Mouse (Mus musculus): ENCODE measurements around the gene Gm9936. TPM values are rescaled to one million over a fixed set of nuclear protein-coding genes. Genes with fewer than 3 reads are reported as not detected.
"Not testable (repeated sequence)": the region's sequence is repeated elsewhere in the genome, so short reads cannot be mapped to it uniquely, and the experiment has no call there.

Gm9936 gene
- total and polyA plus RNA-seq, 3 experiments, result 0.22 TPM; not detected in 2

DNA sequence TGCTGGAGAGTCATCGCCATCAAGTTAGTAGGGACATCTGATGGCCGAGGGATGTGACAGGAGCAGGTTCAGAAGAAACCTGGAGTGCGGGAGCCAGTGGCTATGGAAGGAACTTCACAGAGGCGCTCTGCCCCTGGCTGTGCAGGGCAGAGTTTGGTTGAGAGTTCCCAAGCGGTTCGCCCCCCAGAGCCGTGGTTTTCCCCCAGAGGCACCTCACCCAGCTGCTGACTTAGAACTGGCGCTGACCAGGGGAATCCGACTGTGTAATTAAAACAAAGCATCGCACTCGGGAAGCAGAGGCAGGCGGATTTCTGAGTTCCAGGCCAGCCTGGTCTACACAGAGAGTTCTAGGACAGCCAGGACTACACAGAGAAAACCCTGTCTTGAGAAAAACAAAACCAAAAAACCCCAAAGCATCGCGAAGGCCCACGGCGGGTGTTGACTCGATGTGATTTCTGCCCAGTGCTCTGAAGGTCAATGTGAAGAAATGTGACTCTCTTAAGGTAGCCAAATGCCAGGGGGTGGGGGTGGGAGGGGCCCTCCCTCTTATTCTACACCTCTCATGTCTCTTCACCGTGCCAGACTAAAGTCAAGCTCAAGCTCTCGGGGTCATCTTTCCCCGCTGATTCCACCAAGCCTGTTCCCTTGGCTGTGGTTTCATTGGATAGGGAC, 6.8 kb downstream of the Gm9936 start:
- Histone ChIP-seq H3K36me3 (replicated peaks) (no peaks in the 10 kb centered on the region), H3K9me3 (replicated peaks) (no peaks in the 10 kb centered on the region), H3K4me1 (ENCODE audit: insufficient read depth, low read depth, low read length) (peaks cover 7% of the 10 kb centered on the region), H3K4me3 (ENCODE audit: low read depth, low read length) (no peak overlapping the region), H3K27me3 (ENCODE audit: insufficient read depth, low read length) (peaks cover 51% of the 10 kb centered on the region)
- TF ChIP-seq CTCF (IDR thresholded peaks at IDR 0.05; ENCODE audit: low read depth, low read length) (no peak), TAL1 (conservative IDR thresholded peaks at IDR 0.05; ENCODE audit: low read depth, low read length) (no peak), POLR2AphosphoS5 (IDR thresholded peaks at IDR 0.05; ENCODE audit: insufficient replicate concordance, low read depth, low read length) (no peak), GATA1 (IDR thresholded peaks at IDR 0.05; ENCODE audit: borderline replicate concordance, low read length) (no peak), GATA2 (IDR thresholded peaks at IDR 0.05; ENCODE audit: borderline replicate concordance, low read depth, low read length) (no peak)
- ATAC-seq (ENCODE audit: extremely low read depth, insufficient number of reproducible peaks, low FRiP score, poor library complexity, severe bottlenecking) (no peak), DNase-seq (ENCODE audit: low spot score) (no peak)

DNA sequence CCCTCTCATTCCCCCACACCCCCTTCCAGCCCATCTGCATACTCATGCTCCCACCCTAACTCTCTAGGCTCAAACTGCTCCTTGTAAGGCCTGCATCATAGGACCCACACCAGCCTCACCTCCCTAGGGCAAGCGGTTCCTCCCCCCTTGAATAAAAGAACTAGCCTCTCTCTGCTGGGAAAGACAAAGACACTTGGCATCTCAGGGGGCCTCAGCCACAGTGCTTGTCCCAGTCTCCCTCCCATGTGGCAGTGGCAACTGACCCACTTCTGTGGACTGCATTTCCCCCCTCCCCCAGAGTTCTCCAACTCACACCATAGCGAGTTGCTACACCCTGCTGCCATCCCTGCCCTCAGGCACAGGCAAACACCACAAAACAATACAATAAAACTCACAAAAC, 14.1 kb downstream of the Gm9936 start:
- H3K9me3 ChIP-seq (replicated peaks); H3K4me3 ChIP-seq (ENCODE audit: low read depth, low read length); H3K36me3 ChIP-seq (replicated peaks); ATAC-seq (ENCODE audit: extremely low read depth, insufficient number of reproducible peaks, low FRiP score, poor library complexity, severe bottlenecking); H3K4me1 ChIP-seq (ENCODE audit: insufficient read depth, low read depth, low read length); DNase-seq (ENCODE audit: low spot score): not testable (repeated sequence)
- H3K27me3 ChIP-seq (ENCODE audit: insufficient read depth, low read length), result peaks cover 58% of the 10 kb centered on the region

DNA sequence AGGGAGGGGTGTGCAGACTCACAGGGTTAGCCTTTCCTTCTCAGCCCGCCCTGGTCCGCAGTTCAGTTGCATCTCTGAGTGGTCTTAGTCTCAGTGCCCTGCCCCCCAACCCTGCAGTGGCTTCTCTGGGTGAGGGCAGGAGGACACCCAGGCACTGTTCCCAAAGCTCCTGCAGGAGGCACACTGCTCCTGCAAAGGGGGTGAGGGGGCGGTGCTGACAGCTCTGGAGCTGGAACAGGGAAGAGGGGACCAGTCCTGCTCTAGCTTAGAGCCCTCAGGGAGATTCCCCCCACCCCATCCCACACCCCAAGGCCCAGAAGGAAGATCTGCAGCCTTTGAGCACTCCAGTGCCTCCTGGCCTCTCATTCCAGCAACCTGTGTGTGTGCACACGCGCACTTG, 15.8 kb downstream of the Gm9936 start:
- no peak for TF ChIP-seq CTCF (IDR thresholded peaks at IDR 0.05; ENCODE audit: low read depth, low read length)
- TF ChIP-seq POLR2AphosphoS5 (IDR thresholded peaks at IDR 0.05; ENCODE audit: insufficient replicate concordance, low read depth, low read length), result no peak
- TF ChIP-seq GATA2 (IDR thresholded peaks at IDR 0.05; ENCODE audit: borderline replicate concordance, low read depth, low read length), result no peak
- TF ChIP-seq TAL1 (conservative IDR thresholded peaks at IDR 0.05; ENCODE audit: low read depth, low read length), result no peak
- TF ChIP-seq GATA1 (IDR thresholded peaks at IDR 0.05; ENCODE audit: borderline replicate concordance, low read length), result no peak
- Histone ChIP-seq H3K36me3 (replicated peaks) (no peaks in the 10 kb centered on the region), H3K4me1 (ENCODE audit: insufficient read depth, low read depth, low read length) (peaks cover 2% of the 10 kb centered on the region; the same call in 1 of the 2 replicates), H3K27me3 (ENCODE audit: insufficient read depth, low read length) (peaks cover 56% of the 10 kb centered on the region), H3K9me3 (replicated peaks) (no peaks in the 10 kb centered on the region), H3K4me3 (ENCODE audit: low read depth, low read length) (no peak overlapping the region)
- DNase-seq (ENCODE audit: low spot score) (no peak), ATAC-seq (ENCODE audit: extremely low read depth, insufficient number of reproducible peaks, low FRiP score, poor library complexity, severe bottlenecking) (no peak)

DNA sequence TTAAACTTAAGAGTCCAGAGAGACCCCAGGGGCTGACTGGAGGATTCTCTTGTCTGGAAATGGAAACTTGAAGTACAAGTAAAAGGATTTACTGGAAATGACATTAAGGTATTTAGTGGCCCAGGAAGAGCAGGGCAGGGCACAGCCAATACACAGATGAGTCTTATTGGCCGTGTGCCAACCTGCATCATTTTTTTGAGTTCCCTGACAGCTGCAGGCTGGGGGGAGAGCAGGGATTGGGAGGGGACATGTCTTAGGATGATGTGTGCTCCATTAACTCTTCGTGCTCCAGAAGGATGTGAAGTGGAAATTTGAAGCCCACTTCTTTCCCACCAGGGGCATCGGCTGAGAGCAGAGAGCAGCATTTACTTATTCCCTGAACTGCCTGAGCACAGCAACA, 16.3 kb downstream of the Gm9936 start:
- ATAC-seq (ENCODE audit: extremely low read depth, insufficient number of reproducible peaks, low FRiP score, poor library complexity, severe bottlenecking); H3K4me1 ChIP-seq (ENCODE audit: insufficient read depth, low read depth, low read length); DNase-seq (ENCODE audit: low spot score); H3K4me3 ChIP-seq (ENCODE audit: low read depth, low read length); H3K36me3 ChIP-seq (replicated peaks); H3K9me3 ChIP-seq (replicated peaks): not testable (repeated sequence)
- H3K27me3 ChIP-seq (ENCODE audit: insufficient read depth, low read length), result peaks cover 51% of the 10 kb centered on the region

DNA sequence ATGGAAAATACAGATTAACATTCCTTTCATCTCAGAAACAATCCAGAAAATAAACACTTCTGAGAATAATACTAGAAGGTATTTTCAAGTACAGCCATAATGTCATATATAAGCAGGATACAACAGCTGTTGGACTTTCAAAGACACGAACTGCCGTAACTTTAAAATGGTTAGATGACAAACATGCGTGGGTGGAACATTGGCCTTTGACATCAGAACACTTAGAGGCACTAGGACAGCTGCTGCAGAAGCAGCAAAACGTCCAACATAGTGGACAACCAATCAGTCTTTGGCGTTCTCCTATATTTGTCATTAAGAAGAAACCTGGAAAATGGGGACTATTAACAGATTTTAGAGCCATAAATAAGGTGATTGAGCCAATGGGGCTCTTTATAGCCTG, 18.0 kb downstream of the Gm9936 start:
- DNase-seq (ENCODE audit: low spot score); ATAC-seq (ENCODE audit: extremely low read depth, insufficient number of reproducible peaks, low FRiP score, poor library complexity, severe bottlenecking); H3K4me3 ChIP-seq (ENCODE audit: low read depth, low read length); H3K36me3 ChIP-seq (replicated peaks); H3K9me3 ChIP-seq (replicated peaks); H3K4me1 ChIP-seq (ENCODE audit: insufficient read depth, low read depth, low read length): not testable (repeated sequence)
- H3K27me3 ChIP-seq (ENCODE audit: insufficient read depth, low read length), result peaks cover 43% of the 10 kb centered on the region

DNA sequence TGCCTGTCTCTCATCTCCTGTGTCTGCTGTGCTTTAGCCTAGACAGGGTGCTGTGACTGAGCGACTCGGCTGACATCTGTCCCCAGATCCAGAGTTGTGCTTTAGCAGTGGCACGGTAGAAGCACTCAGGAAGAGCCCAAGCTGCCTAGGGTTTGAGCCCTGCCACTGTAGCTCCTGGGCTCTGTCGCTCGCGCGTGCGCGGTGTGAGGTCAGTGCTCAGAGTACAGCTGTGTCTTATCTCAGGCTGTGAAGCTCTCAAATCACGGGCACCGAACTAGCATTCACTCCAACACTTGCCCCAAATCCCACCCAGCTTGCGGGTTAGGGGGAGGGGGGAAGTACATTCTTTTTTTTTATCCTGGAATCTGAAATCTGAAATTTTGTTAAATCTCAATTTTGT, 21.6 kb downstream of the Gm9936 start:
- no peaks in the 10 kb centered on the region; the same call in 1 of the 2 replicates for H3K4me1 ChIP-seq (ENCODE audit: insufficient read depth, low read depth, low read length)
- TF ChIP-seq CTCF (IDR thresholded peaks at IDR 0.05; ENCODE audit: low read depth, low read length) (no peak), GATA2 (IDR thresholded peaks at IDR 0.05; ENCODE audit: borderline replicate concordance, low read depth, low read length) (no peak), GATA1 (IDR thresholded peaks at IDR 0.05; ENCODE audit: borderline replicate concordance, low read length) (no peak), TAL1 (conservative IDR thresholded peaks at IDR 0.05; ENCODE audit: low read depth, low read length) (no peak), POLR2AphosphoS5 (IDR thresholded peaks at IDR 0.05; ENCODE audit: insufficient replicate concordance, low read depth, low read length) (no peak)
- H3K9me3 ChIP-seq (replicated peaks), result no peaks in the 10 kb centered on the region
- DNase-seq (ENCODE audit: low spot score) (no peak), ATAC-seq (ENCODE audit: extremely low read depth, insufficient number of reproducible peaks, low FRiP score, poor library complexity, severe bottlenecking) (no peak)
- no peak overlapping the region for H3K4me3 ChIP-seq (ENCODE audit: low read depth, low read length)
- H3K36me3 ChIP-seq (replicated peaks), result no peaks in the 10 kb centered on the region
- H3K27me3 ChIP-seq (ENCODE audit: insufficient read depth, low read length), result peaks cover 36% of the 10 kb centered on the region

DNA sequence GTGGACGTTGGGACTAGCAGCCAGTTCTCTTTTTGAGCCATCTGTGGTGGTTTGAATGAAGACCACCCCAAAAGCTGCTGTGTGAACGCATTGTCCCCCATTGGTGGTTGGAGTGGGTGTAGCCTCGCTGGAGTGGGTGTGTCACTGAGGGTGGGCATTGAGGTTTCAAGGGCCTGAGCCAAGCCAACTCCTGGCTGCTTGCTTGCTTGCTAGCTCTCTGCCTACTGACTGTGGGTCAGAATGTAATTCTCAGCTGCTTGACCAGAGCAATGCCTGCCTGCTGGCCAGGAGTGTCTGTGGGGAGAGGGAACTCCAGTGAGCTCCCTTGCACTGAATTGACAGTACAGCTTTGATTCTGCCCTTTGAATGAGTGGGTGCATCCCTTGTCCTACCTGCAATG, 28.7 kb downstream of the Gm9936 start:
- Histone ChIP-seq H3K4me3 (ENCODE audit: low read depth, low read length) (no peak overlapping the region; the same call in 1 of the 2 replicates), H3K4me1 (ENCODE audit: insufficient read depth, low read depth, low read length) (peaks cover 22% of the 10 kb centered on the region), H3K27me3 (ENCODE audit: insufficient read depth, low read length) (peaks cover 13% of the 10 kb centered on the region), H3K36me3 (replicated peaks) (no peaks in the 10 kb centered on the region), H3K9me3 (replicated peaks) (peaks cover 2% of the 10 kb centered on the region; the same call in 1 of the 2 replicates)
- DNase-seq (ENCODE audit: low spot score), result no peak
- no peak for ATAC-seq (ENCODE audit: extremely low read depth, insufficient number of reproducible peaks, low FRiP score, poor library complexity, severe bottlenecking)
- TF ChIP-seq GATA1 (IDR thresholded peaks at IDR 0.05; ENCODE audit: borderline replicate concordance, low read length) (no peak), POLR2AphosphoS5 (IDR thresholded peaks at IDR 0.05; ENCODE audit: insufficient replicate concordance, low read depth, low read length) (no peak), TAL1 (conservative IDR thresholded peaks at IDR 0.05; ENCODE audit: low read depth, low read length) (no peak), GATA2 (IDR thresholded peaks at IDR 0.05; ENCODE audit: borderline replicate concordance, low read depth, low read length) (no peak), CTCF (IDR thresholded peaks at IDR 0.05; ENCODE audit: low read depth, low read length) (no peak)

All from G1E (cell line).